Mouse (Mus musculus): Measurements from ENCODE around the gene 1700008O03Rik.

DNA sequence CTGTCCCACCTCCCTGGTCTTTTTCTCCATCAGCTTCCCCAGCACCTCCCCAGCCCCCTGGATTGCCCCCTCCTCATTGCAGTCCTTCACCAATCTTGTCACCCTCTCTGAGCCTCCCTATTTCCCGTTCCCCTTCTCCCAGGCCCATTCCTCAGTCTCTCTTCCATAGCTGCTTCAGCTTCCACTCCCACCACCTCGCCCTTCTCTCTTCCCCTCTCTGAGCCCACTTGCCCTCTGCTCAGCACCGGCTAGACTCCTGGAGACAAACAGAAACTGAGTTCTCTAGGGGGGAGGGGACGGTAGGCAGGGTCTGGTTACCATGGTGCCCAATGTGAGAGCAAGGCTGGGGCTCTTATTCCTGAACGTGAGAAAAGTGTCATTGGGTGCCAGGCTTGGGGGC is 10.9 kb downstream of the 1700008O03Rik start:
- TF ChIP-seq CTCF (IDR thresholded peaks at IDR 0.05; ENCODE audit: extremely low read depth, insufficient read length, insufficient replicate concordance, low read depth, low read length) (no peak), POLR2A (IDR thresholded peaks at IDR 0.05; ENCODE audit: low read depth, low read length) (no peak)
